24 mouse cellular contexts compared by ENCODE assay signal in genomic region chr14:51200466-51200865, GRCm38 (mm10). TPM values are rescaled to one million over a fixed set of nuclear protein-coding genes. Genes with fewer than 3 reads are reported as not detected.
"Had no signal": no experiment of that assay in that cellular context is flagged by ENCODE, and none has a peak within 500 bp of the region (broad histone marks: within the 10 kb centered on the region; RNA-seq: fewer than 3 reads in every experiment).

No protein-coding gene starts in this region.

- ATAC-seq: liver, embryonic 12.5 days; midbrain, embryonic 13.5 days; midbrain, embryonic 16.5 days had no signal

- H3K27ac ChIP-seq: kidney, embryonic 15.5 days; limb, embryonic 10.5 days; limb, embryonic 13.5 days; liver, embryonic 12.5 days; liver, embryonic 15.5 days; lung, embryonic 15.5 days; midbrain, embryonic 10.5 days; midbrain, embryonic 13.5 days; neural tube, embryonic 12.5 days; neural tube, embryonic 15.5 days; stomach, embryonic 15.5 days had no signal

- DNase-seq: kidney, postnatal 10 days; kidney, postnatal 36 days; liver; lung, postnatal 10 days; right cerebral cortex, postnatal 14 days; spleen, adult 18-20 months; thymus, postnatal 36 days had no signal

- H3K4me3 ChIP-seq: kidney, embryonic 15.5 days; limb, embryonic 10.5 days; limb, embryonic 13.5 days; liver, embryonic 12.5 days; liver, embryonic 15.5 days; lung, embryonic 15.5 days; megakaryocyte, embryonic 14.5 days; midbrain, embryonic 10.5 days; midbrain, embryonic 13.5 days; neural tube, embryonic 12.5 days; neural tube, embryonic 15.5 days; stomach, embryonic 15.5 days had no signal

- H3K36me3 ChIP-seq: kidney, embryonic 15.5 days; limb, embryonic 10.5 days; limb, embryonic 13.5 days; liver, embryonic 12.5 days; liver, embryonic 15.5 days; lung, embryonic 15.5 days; midbrain, embryonic 10.5 days; midbrain, embryonic 13.5 days; neural tube, embryonic 12.5 days; neural tube, embryonic 15.5 days; stomach, embryonic 15.5 days had no signal

- H3K9ac ChIP-seq: kidney, embryonic 15.5 days; limb, embryonic 13.5 days; liver, embryonic 12.5 days; liver, embryonic 15.5 days; lung, embryonic 15.5 days; midbrain, embryonic 13.5 days; neural tube, embryonic 12.5 days; neural tube, embryonic 15.5 days; stomach, embryonic 15.5 days had no signal

- H3K27me3 ChIP-seq: kidney, embryonic 15.5 days; limb, embryonic 13.5 days; liver, embryonic 12.5 days; liver, embryonic 15.5 days; lung, embryonic 15.5 days; megakaryocyte, embryonic 14.5 days; midbrain, embryonic 13.5 days; neural tube, embryonic 12.5 days; neural tube, embryonic 15.5 days; stomach, embryonic 15.5 days had no signal

- H3K4me1 ChIP-seq: kidney, embryonic 15.5 days; limb, embryonic 10.5 days; limb, embryonic 13.5 days; liver, embryonic 12.5 days; liver, embryonic 15.5 days; lung, embryonic 15.5 days; midbrain, embryonic 10.5 days; midbrain, embryonic 13.5 days; neural tube, embryonic 12.5 days; neural tube, embryonic 15.5 days; stomach, embryonic 15.5 days had no signal

- H3K9me3 ChIP-seq: kidney, embryonic 15.5 days; limb, embryonic 10.5 days; limb, embryonic 13.5 days; liver, embryonic 12.5 days; liver, embryonic 15.5 days; lung, embryonic 15.5 days; megakaryocyte, embryonic 14.5 days; midbrain, embryonic 10.5 days; midbrain, embryonic 13.5 days; neural tube, embryonic 12.5 days; neural tube, embryonic 15.5 days; stomach, embryonic 15.5 days had no signal

- H3K4me2 ChIP-seq: kidney, embryonic 15.5 days; limb, embryonic 13.5 days; liver, embryonic 12.5 days; liver, embryonic 15.5 days; lung, embryonic 15.5 days; midbrain, embryonic 13.5 days; neural tube, embryonic 12.5 days; neural tube, embryonic 15.5 days; stomach, embryonic 15.5 days had no signal

RNA-seq across cellular contexts. Expression of gene Ang2, which starts 1.5 kb away (rescaled TPM):
- total RNA-seq: layer of hippocampus, postnatal 25 days; left cerebral cortex, adult 18-20 months; left cerebral cortex, postnatal 25 days had no signal
- polyA plus RNA-seq: kidney, embryonic 15.5 days; limb, embryonic 10.5 days; limb, embryonic 13.5 days; liver, embryonic 12.5 days; liver, embryonic 15.5 days; lung, embryonic 15.5 days; midbrain, embryonic 10.5 days; midbrain, embryonic 13.5 days; midbrain, embryonic 16.5 days; neural tube, embryonic 12.5 days; neural tube, embryonic 15.5 days; stomach, embryonic 15.5 days; urinary bladder, adult 2 months had no signal

RNA-seq across cellular contexts. Expression of gene Ear14, which starts 2.7 kb away (rescaled TPM):
- total RNA-seq: layer of hippocampus, postnatal 25 days; left cerebral cortex, adult 18-20 months; left cerebral cortex, postnatal 25 days had no signal
- polyA plus RNA-seq: kidney, embryonic 15.5 days; limb, embryonic 10.5 days; limb, embryonic 13.5 days; liver, embryonic 12.5 days; liver, embryonic 15.5 days; lung, embryonic 15.5 days; midbrain, embryonic 10.5 days; midbrain, embryonic 13.5 days; midbrain, embryonic 16.5 days; neural tube, embryonic 12.5 days; neural tube, embryonic 15.5 days; stomach, embryonic 15.5 days; urinary bladder, adult 2 months had no signal

RNA-seq across cellular contexts. Expression of gene Rnase2b, which starts 38.4 kb away (rescaled TPM):
- total RNA-seq: left cerebral cortex, adult 18-20 months; left cerebral cortex, postnatal 25 days had no signal
- polyA plus RNA-seq: kidney, embryonic 15.5 days; limb, embryonic 10.5 days; limb, embryonic 13.5 days; liver, embryonic 12.5 days; liver, embryonic 15.5 days; lung, embryonic 15.5 days; midbrain, embryonic 10.5 days; midbrain, embryonic 13.5 days; midbrain, embryonic 16.5 days; neural tube, embryonic 12.5 days; neural tube, embryonic 15.5 days; stomach, embryonic 15.5 days; urinary bladder, adult 2 months had no signal

RNA-seq across cellular contexts. Expression of gene Rnase1, which starts 53.9 kb away (rescaled TPM):
- polyA plus RNA-seq: liver, embryonic 12.5 days; midbrain, embryonic 10.5 days; midbrain, embryonic 13.5 days had no signal

RNA-seq across cellular contexts. Expression of gene Rnase2a, which starts 55.4 kb away (rescaled TPM):
- total RNA-seq: layer of hippocampus, postnatal 25 days; left cerebral cortex, adult 18-20 months; left cerebral cortex, postnatal 25 days had no signal
- polyA plus RNA-seq: kidney, embryonic 15.5 days; limb, embryonic 10.5 days; limb, embryonic 13.5 days; liver, embryonic 12.5 days; liver, embryonic 15.5 days; lung, embryonic 15.5 days; midbrain, embryonic 10.5 days; midbrain, embryonic 13.5 days; midbrain, embryonic 16.5 days; neural tube, embryonic 12.5 days; neural tube, embryonic 15.5 days; stomach, embryonic 15.5 days; urinary bladder, adult 2 months had no signal
